Mouse (Mus musculus): ENCODE measurements at regions not wholly inside any gene's neighbourhood (a gene's known extent, or its start where the extent isn't known, plus 50 kb on each side); places are given as distances from the start of the nearest gene placed in this dataset.
A peak's percentile ranks its signal among the peaks of the same experiment; 100 is the strongest.

- Histone ChIP-seq H3K27me3 (ENCODE audit: insufficient read depth, low read length) (no peaks in the 10 kb centered on the region), H3K27ac (no peak overlapping the region), H3K4me1 (replicated peaks; ENCODE audit: insufficient read depth, low read length) (no peaks in the 10 kb centered on the region), H3K4me2 (ENCODE audit: low read length) (no peak overlapping the region), H3K36me3 (ENCODE audit: insufficient read depth, low read length) (no peaks in the 10 kb centered on the region), H3K9ac (ENCODE audit: low read depth, low read length) (no peak overlapping the region), H3K9me3 (replicated peaks; ENCODE audit: low read length) (no peaks in the 10 kb centered on the region), H3K4me3 (replicated peaks; ENCODE audit: low read depth, low read length) (no peak overlapping the region)
- TF ChIP-seq CTCF (IDR thresholded peaks at IDR 0.05; ENCODE audit: low read depth), result no peak
- DNase-seq (ENCODE audit: low spot score) (no peak), ATAC-seq (replicated peaks; ENCODE audit: low FRiP score, low read depth) (no peak)
- whole genome bisulfite sequencing, result 87% methylated on average over 6 of the region's 6 CpGs
These were observed 240.5 kb upstream of the Plpp4 start for GRCm38 (mm10) chr7:129016353-129016752.

- WGBS, result 42% methylated on average over 2 of the region's 2 CpGs
- H3K27ac ChIP-seq, result no peak overlapping the region
- H3K9me3 ChIP-seq (replicated peaks; ENCODE audit: low read length), result no peaks in the 10 kb centered on the region
- H3K27me3 ChIP-seq (ENCODE audit: insufficient read depth, low read length), result no peaks in the 10 kb centered on the region
- ATAC-seq (replicated peaks; ENCODE audit: low FRiP score, low read depth) (no peak), DNase-seq (ENCODE audit: low spot score) (no peak)
- no peak for TF ChIP-seq CTCF (IDR thresholded peaks at IDR 0.05; ENCODE audit: low read depth)
- H3K9ac ChIP-seq (ENCODE audit: low read depth, low read length), result no peak overlapping the region
- no peaks in the 10 kb centered on the region for H3K4me1 ChIP-seq (replicated peaks; ENCODE audit: insufficient read depth, low read length)
- H3K4me2 ChIP-seq (ENCODE audit: low read length), result no peak overlapping the region
- no peak overlapping the region for H3K4me3 ChIP-seq (replicated peaks; ENCODE audit: low read depth, low read length)
- H3K36me3 ChIP-seq (ENCODE audit: insufficient read depth, low read length), result no peaks in the 10 kb centered on the region
These were observed 229.7 kb upstream of the Plpp4 start for GRCm38 (mm10) chr7:129027116-129027515.

- DNase-seq (ENCODE audit: low spot score) (peak; percentile 41), ATAC-seq (replicated peaks; ENCODE audit: low FRiP score, low read depth) (no peak)
- TF ChIP-seq CTCF (IDR thresholded peaks at IDR 0.05; ENCODE audit: low read depth), result no peak
- H3K27ac ChIP-seq, result no peak overlapping the region
- H3K9ac ChIP-seq (ENCODE audit: low read depth, low read length), result no peak overlapping the region
- H3K4me2 ChIP-seq (ENCODE audit: low read length), result no peak overlapping the region
- no peaks in the 10 kb centered on the region for H3K27me3 ChIP-seq (ENCODE audit: insufficient read depth, low read length)
- 46% methylated on average over 5 of the region's 5 CpGs for WGBS
- H3K4me1 ChIP-seq (replicated peaks; ENCODE audit: insufficient read depth, low read length), result no peaks in the 10 kb centered on the region
- no peaks in the 10 kb centered on the region for H3K9me3 ChIP-seq (replicated peaks; ENCODE audit: low read length)
- H3K36me3 ChIP-seq (ENCODE audit: insufficient read depth, low read length), result no peaks in the 10 kb centered on the region
- H3K4me3 ChIP-seq (replicated peaks; ENCODE audit: low read depth, low read length), result no peak overlapping the region
These were observed 208.8 kb upstream of the Plpp4 start for GRCm38 (mm10) chr7:129048023-129048422.

- H3K27me3 ChIP-seq (ENCODE audit: insufficient read depth, low read length), result no peaks in the 10 kb centered on the region
- no peak overlapping the region for H3K4me2 ChIP-seq (ENCODE audit: low read length)
- H3K9me3 ChIP-seq (replicated peaks; ENCODE audit: low read length), result no peaks in the 10 kb centered on the region
- TF ChIP-seq CTCF (IDR thresholded peaks at IDR 0.05; ENCODE audit: low read depth), result no peak
- H3K4me1 ChIP-seq (replicated peaks; ENCODE audit: insufficient read depth, low read length), result no peaks in the 10 kb centered on the region
- H3K9ac ChIP-seq (ENCODE audit: low read depth, low read length), result no peak overlapping the region
- 74% methylated on average over 4 of the region's 4 CpGs for WGBS
- H3K27ac ChIP-seq, result no peak overlapping the region
- no peak overlapping the region for H3K4me3 ChIP-seq (replicated peaks; ENCODE audit: low read depth, low read length)
- DNase-seq (ENCODE audit: low spot score) (no peak), ATAC-seq (replicated peaks; ENCODE audit: low FRiP score, low read depth) (no peak)
- no peaks in the 10 kb centered on the region for H3K36me3 ChIP-seq (ENCODE audit: insufficient read depth, low read length)
These were observed 207.1 kb upstream of the Plpp4 start for GRCm38 (mm10) chr7:129049726-129050125.

- ATAC-seq (replicated peaks; ENCODE audit: low FRiP score, low read depth) (no peak), DNase-seq (ENCODE audit: low spot score) (no peak)
- no peak overlapping the region for H3K27ac ChIP-seq
- H3K4me1 ChIP-seq (replicated peaks; ENCODE audit: insufficient read depth, low read length), result no peaks in the 10 kb centered on the region
- no peak for TF ChIP-seq CTCF (IDR thresholded peaks at IDR 0.05; ENCODE audit: low read depth)
- H3K36me3 ChIP-seq (ENCODE audit: insufficient read depth, low read length), result no peaks in the 10 kb centered on the region
- 97% methylated on average over 1 of the region's 1 CpGs for WGBS
- H3K27me3 ChIP-seq (ENCODE audit: insufficient read depth, low read length), result no peaks in the 10 kb centered on the region
- H3K9ac ChIP-seq (ENCODE audit: low read depth, low read length), result no peak overlapping the region
- no peaks in the 10 kb centered on the region for H3K9me3 ChIP-seq (replicated peaks; ENCODE audit: low read length)
- no peak overlapping the region for H3K4me2 ChIP-seq (ENCODE audit: low read length)
- H3K4me3 ChIP-seq (replicated peaks; ENCODE audit: low read depth, low read length), result no peak overlapping the region
These were observed 206.2 kb upstream of the Plpp4 start for GRCm38 (mm10) chr7:129050675-129051074.

GRCm38 (mm10) chr7:129066891-129067290, 189.9 kb upstream of the Plpp4 start:
- Histone ChIP-seq H3K9me3 (replicated peaks; ENCODE audit: low read length) (no peaks in the 10 kb centered on the region), H3K9ac (ENCODE audit: low read depth, low read length) (no peak overlapping the region), H3K4me2 (ENCODE audit: low read length) (no peak overlapping the region), H3K36me3 (ENCODE audit: insufficient read depth, low read length) (no peaks in the 10 kb centered on the region), H3K27ac (no peak overlapping the region), H3K27me3 (ENCODE audit: insufficient read depth, low read length) (no peaks in the 10 kb centered on the region), H3K4me3 (replicated peaks; ENCODE audit: low read depth, low read length) (no peak overlapping the region), H3K4me1 (replicated peaks; ENCODE audit: insufficient read depth, low read length) (no peaks in the 10 kb centered on the region)
- no peak for TF ChIP-seq CTCF (IDR thresholded peaks at IDR 0.05; ENCODE audit: low read depth)
- DNase-seq (ENCODE audit: low spot score) (no peak), ATAC-seq (replicated peaks; ENCODE audit: low FRiP score, low read depth) (no peak)
- WGBS, result 82% methylated on average over 2 of the region's 2 CpGs

GRCm38 (mm10) chr7:129068137-129068536, 188.7 kb upstream of the Plpp4 start:
- TF ChIP-seq CTCF (IDR thresholded peaks at IDR 0.05; ENCODE audit: low read depth), result no peak
- no peaks in the 10 kb centered on the region for H3K27me3 ChIP-seq (ENCODE audit: insufficient read depth, low read length)

More at GRCm38 (mm10) chr7:129068137-129068536, 188.7 kb upstream of the Plpp4 start:
- no peaks in the 10 kb centered on the region for H3K36me3 ChIP-seq (ENCODE audit: insufficient read depth, low read length)
- H3K9ac ChIP-seq (ENCODE audit: low read depth, low read length), result no peak overlapping the region
- H3K4me3 ChIP-seq (replicated peaks; ENCODE audit: low read depth, low read length), result no peak overlapping the region
- ATAC-seq (replicated peaks; ENCODE audit: low FRiP score, low read depth) (no peak), DNase-seq (ENCODE audit: low spot score) (no peak)
- no peaks in the 10 kb centered on the region for H3K4me1 ChIP-seq (replicated peaks; ENCODE audit: insufficient read depth, low read length)
- no peaks in the 10 kb centered on the region for H3K9me3 ChIP-seq (replicated peaks; ENCODE audit: low read length)
- H3K4me2 ChIP-seq (ENCODE audit: low read length), result no peak overlapping the region
- WGBS, result 86% methylated on average over 4 of the region's 4 CpGs
- no peak overlapping the region for H3K27ac ChIP-seq
